Mouse (Mus musculus): Measurements from ENCODE around the gene Itih3.

Itih3 gene

DNA sequence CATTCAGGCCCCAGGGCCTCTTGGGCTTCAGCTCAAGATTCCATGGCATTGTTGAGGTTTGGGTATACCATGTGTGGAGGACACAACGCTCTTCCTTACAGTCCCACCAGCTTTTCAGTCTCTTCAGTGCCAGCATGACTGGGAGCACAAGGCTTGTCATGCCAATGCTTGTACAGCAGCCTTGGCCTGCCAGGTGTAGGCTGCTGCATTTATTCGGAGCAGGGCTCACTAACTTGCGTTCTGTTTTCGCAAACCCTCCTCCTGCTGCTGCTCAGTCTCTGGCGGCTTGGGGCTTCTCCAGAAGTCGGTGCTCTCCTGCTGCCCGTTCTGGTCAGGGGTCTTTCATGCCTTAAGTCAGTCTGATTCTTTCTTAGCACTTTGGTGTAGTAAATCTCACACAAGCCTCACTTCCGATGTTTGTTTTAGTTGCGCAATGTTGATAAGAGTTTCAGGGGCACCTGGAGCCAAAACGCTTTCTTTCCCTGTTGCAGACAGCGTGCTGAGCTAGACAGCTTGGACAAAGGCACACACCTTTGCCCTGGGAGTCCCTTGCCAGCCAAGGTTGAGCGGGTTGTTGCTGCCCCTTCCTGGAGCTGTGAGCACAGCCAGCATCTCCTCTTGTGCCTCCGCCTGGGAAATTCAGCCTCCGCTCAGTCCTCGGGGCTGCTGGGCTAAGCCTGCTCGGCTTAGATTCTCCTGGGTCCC lies 62.0 kb downstream of the Itih3 start:
- DNase-seq (ENCODE audit: extremely low spot score): no peak

Measured in embryo, embryonic 9.5 days (tissue).